Mouse (Mus musculus): ENCODE measurements around the gene Tmem221. TPM values are rescaled to one million over a fixed set of nuclear protein-coding genes. Genes with fewer than 3 reads are reported as not detected.

Gene Tmem221
- polyA plus RNA-seq, 1 experiment = 0.20 TPM

DNA sequence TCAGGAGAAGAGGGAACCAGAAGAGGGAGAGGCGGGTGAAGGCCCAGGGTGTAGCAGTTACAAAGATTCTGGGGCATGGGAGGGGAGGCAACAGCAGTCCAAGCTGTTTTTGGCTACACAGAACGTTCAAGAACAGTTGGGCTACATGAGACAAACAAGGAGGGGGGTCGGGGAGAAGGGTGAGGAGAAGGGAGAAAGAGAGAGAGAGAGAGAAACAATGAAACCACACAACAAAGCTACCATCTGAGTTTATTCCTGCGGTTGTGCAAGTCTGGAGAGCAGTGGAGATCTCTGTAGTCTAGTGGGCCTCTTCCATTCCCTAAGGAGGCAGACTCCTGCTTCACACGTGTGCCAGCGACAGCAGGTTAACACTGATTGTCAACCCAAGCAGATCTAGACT, 4.7 kb downstream of the Tmem221 start:
- Histone ChIP-seq H3ac (ENCODE audit: control insufficient read depth, insufficient read length) (no peak overlapping the region), H3K4me3 (no peak overlapping the region), H3K27me3 (ENCODE audit: control insufficient read depth, insufficient read depth, insufficient read length) (peaks cover 12% of the 10 kb centered on the region), H3K36me3 (ENCODE audit: control insufficient read depth, insufficient read depth) (no peaks in the 10 kb centered on the region), H3K4me2 (ENCODE audit: low read depth) (no peak overlapping the region), H3K79me2 (ENCODE audit: control insufficient read depth, insufficient read depth) (no peaks in the 10 kb centered on the region)
- TF ChIP-seq MYOD1 (IDR thresholded peaks at IDR 0.05; ENCODE audit: control insufficient read depth in 1 of 3, insufficient read length in 2 of 3, low read depth in 2 of 3) (no peak), TCF12 (IDR thresholded peaks at IDR 0.05; ENCODE audit: insufficient read depth, poor library complexity, severe bottlenecking) (no peak), MAX (IDR thresholded peaks at IDR 0.05; ENCODE audit: low read depth) (no peak), POLR2A (IDR thresholded peaks at IDR 0.05; ENCODE audit: insufficient read length, low read depth) (no peak), POLR2AphosphoS2 (IDR thresholded peaks at IDR 0.05; ENCODE audit: insufficient read length, low read depth) (no peak), REST (IDR thresholded peaks at IDR 0.05; ENCODE audit: insufficient read depth, insufficient read length) (no peak), SRF (IDR thresholded peaks at IDR 0.05; ENCODE audit: control insufficient read depth, insufficient read length, low read depth) (no peak), TCF3 (IDR thresholded peaks at IDR 0.05; ENCODE audit: insufficient read length, low read depth) (no peak)

GRCm38 (mm10) chr8:71552770-71553169, 5.9 kb downstream of the Tmem221 start:
- H3K4me2 ChIP-seq (ENCODE audit: low read depth) = no peak overlapping the region
- H3K79me2 ChIP-seq (ENCODE audit: control insufficient read depth, insufficient read depth) = no peaks in the 10 kb centered on the region
- no peak overlapping the region for H3ac ChIP-seq (ENCODE audit: control insufficient read depth, insufficient read length)
- H3K27me3 ChIP-seq (ENCODE audit: control insufficient read depth, insufficient read depth, insufficient read length) = peaks cover 2% of the 10 kb centered on the region
- no peak overlapping the region for H3K4me3 ChIP-seq
- H3K36me3 ChIP-seq (ENCODE audit: control insufficient read depth, insufficient read depth) = no peaks in the 10 kb centered on the region
- TF ChIP-seq MYOG (IDR thresholded peaks at IDR 0.05; ENCODE audit: control insufficient read depth in 1 of 3, insufficient read depth in 1 of 3, insufficient read length in 2 of 3, low read depth in 2 of 3) (no peak), MYOD1 (IDR thresholded peaks at IDR 0.05; ENCODE audit: control insufficient read depth in 1 of 3, insufficient read length in 2 of 3, low read depth in 2 of 3) (no peak), POLR2AphosphoS2 (IDR thresholded peaks at IDR 0.05; ENCODE audit: insufficient read length, low read depth) (no peak), POLR2A (IDR thresholded peaks at IDR 0.05; ENCODE audit: insufficient read length, low read depth) (no peak), TCF3 (IDR thresholded peaks at IDR 0.05; ENCODE audit: insufficient read length, low read depth) (no peak), USF1 (IDR thresholded peaks at IDR 0.05; ENCODE audit: low read depth) (no peak)

- Histone ChIP-seq H3K36me3 (ENCODE audit: control insufficient read depth, insufficient read depth) (no peaks in the 10 kb centered on the region), H3K27me3 (ENCODE audit: control insufficient read depth, insufficient read depth, insufficient read length) (no peaks in the 10 kb centered on the region), H3K79me2 (ENCODE audit: control insufficient read depth, insufficient read depth) (no peaks in the 10 kb centered on the region), H3K4me2 (ENCODE audit: low read depth) (no peak overlapping the region), H3ac (ENCODE audit: control insufficient read depth, insufficient read length) (no peak overlapping the region), H3K4me3 (no peak overlapping the region)
- TF ChIP-seq POLR2AphosphoS2 (IDR thresholded peaks at IDR 0.05; ENCODE audit: insufficient read length, low read depth) (no peak), SRF (IDR thresholded peaks at IDR 0.05; ENCODE audit: control insufficient read depth, insufficient read length, low read depth) (no peak), TCF3 (IDR thresholded peaks at IDR 0.05; ENCODE audit: insufficient read length, low read depth) (no peak), POLR2A (IDR thresholded peaks at IDR 0.05; ENCODE audit: insufficient read length, low read depth) (no peak), E2F4 (IDR thresholded peaks at IDR 0.05; ENCODE audit: insufficient read depth) (no peak), USF1 (IDR thresholded peaks at IDR 0.05; ENCODE audit: low read depth) (no peak), MAX (IDR thresholded peaks at IDR 0.05; ENCODE audit: low read depth) (no peak), TCF12 (IDR thresholded peaks at IDR 0.05; ENCODE audit: insufficient read depth, poor library complexity, severe bottlenecking) (no peak), REST (IDR thresholded peaks at IDR 0.05; ENCODE audit: insufficient read depth, insufficient read length) (no peak), MYOG (IDR thresholded peaks at IDR 0.05; ENCODE audit: control insufficient read depth in 1 of 3, insufficient read depth in 1 of 3, insufficient read length in 2 of 3, low read depth in 2 of 3) (no peak), CEBPB (IDR thresholded peaks at IDR 0.05; ENCODE audit: insufficient read depth, poor library complexity, severe bottlenecking) (no peak), MYOD1 (IDR thresholded peaks at IDR 0.05; ENCODE audit: control insufficient read depth in 1 of 3, insufficient read length in 2 of 3, low read depth in 2 of 3) (no peak)
Observed at GRCm38 (mm10) chr8:71550754-71551153, 7.9 kb downstream of the Tmem221 start.

DNA sequence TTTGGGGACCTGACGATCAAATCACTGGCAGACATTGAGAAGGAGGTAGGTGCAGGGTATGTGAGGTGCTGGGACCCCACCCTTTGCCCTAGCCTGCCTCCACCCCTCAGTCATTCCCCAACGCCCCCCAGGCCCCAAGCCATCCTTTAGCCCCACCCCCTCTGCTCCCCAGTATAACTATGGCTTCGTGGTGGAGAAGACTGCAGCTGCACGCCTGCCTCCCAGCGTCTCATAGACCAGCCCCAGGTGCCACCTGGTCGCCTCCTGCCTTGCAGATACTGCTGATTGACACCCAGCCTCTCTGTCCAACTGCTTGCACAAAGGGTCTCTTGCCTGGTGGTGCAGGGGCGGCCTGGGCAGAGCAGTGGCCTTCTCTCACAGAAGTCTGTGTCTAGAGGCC, 11.1 kb downstream of the Tmem221 start:
- TF ChIP-seq POLR2AphosphoS2 (IDR thresholded peaks at IDR 0.05; ENCODE audit: insufficient read length, low read depth) (no peak), MYOG (IDR thresholded peaks at IDR 0.05; ENCODE audit: control insufficient read depth in 1 of 3, insufficient read depth in 1 of 3, insufficient read length in 2 of 3, low read depth in 2 of 3) (no peak), CEBPB (IDR thresholded peaks at IDR 0.05; ENCODE audit: insufficient read depth, poor library complexity, severe bottlenecking) (no peak), POLR2A (IDR thresholded peaks at IDR 0.05; ENCODE audit: insufficient read length, low read depth) (no peak), MYOD1 (IDR thresholded peaks at IDR 0.05; ENCODE audit: control insufficient read depth in 1 of 3, insufficient read length in 2 of 3, low read depth in 2 of 3) (no peak), USF1 (IDR thresholded peaks at IDR 0.05; ENCODE audit: low read depth) (no peak), REST (IDR thresholded peaks at IDR 0.05; ENCODE audit: insufficient read depth, insufficient read length) (no peak), TCF3 (IDR thresholded peaks at IDR 0.05; ENCODE audit: insufficient read length, low read depth) (no peak), E2F4 (IDR thresholded peaks at IDR 0.05; ENCODE audit: insufficient read depth) (no peak), SRF (IDR thresholded peaks at IDR 0.05; ENCODE audit: control insufficient read depth, insufficient read length, low read depth) (no peak), MAX (IDR thresholded peaks at IDR 0.05; ENCODE audit: low read depth) (no peak), TCF12 (IDR thresholded peaks at IDR 0.05; ENCODE audit: insufficient read depth, poor library complexity, severe bottlenecking) (no peak)
- Histone ChIP-seq H3K36me3 (ENCODE audit: control insufficient read depth, insufficient read depth) (no peaks in the 10 kb centered on the region), H3K79me2 (ENCODE audit: control insufficient read depth, insufficient read depth) (no peaks in the 10 kb centered on the region), H3K27me3 (ENCODE audit: control insufficient read depth, insufficient read depth, insufficient read length) (no peaks in the 10 kb centered on the region), H3K4me2 (ENCODE audit: low read depth) (no peak overlapping the region), H3ac (ENCODE audit: control insufficient read depth, insufficient read length) (no peak overlapping the region), H3K4me3 (no peak overlapping the region)

DNA sequence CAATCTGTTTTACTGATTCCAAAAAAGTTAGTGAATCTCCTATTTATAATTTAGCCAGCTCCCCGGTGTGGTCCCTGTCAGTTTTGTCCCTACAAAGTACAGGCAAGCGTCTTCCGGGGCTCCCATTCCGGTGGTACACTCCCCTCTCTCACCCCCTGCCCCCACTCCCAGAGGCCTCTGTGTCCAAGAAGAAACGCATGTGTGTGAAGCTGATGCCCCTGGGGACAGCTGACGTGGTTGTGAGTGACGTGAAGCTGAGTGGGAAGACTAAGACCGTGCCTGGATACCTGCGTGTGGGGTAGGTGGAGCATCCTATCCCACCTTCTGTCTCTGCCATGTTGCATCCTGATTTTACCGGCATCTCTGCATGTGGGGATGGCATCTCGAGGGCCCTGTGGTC, 13.6 kb downstream of the Tmem221 start:
- Histone ChIP-seq H3K36me3 (ENCODE audit: control insufficient read depth, insufficient read depth) (no peaks in the 10 kb centered on the region), H3K4me3 (no peak overlapping the region), H3K27me3 (ENCODE audit: control insufficient read depth, insufficient read depth, insufficient read length) (no peaks in the 10 kb centered on the region), H3K4me2 (ENCODE audit: low read depth) (no peak overlapping the region), H3K79me2 (ENCODE audit: control insufficient read depth, insufficient read depth) (no peaks in the 10 kb centered on the region), H3ac (ENCODE audit: control insufficient read depth, insufficient read length) (no peak overlapping the region)
- TF ChIP-seq USF1 (IDR thresholded peaks at IDR 0.05; ENCODE audit: low read depth) (no peak), POLR2AphosphoS2 (IDR thresholded peaks at IDR 0.05; ENCODE audit: insufficient read length, low read depth) (no peak), TCF3 (IDR thresholded peaks at IDR 0.05; ENCODE audit: insufficient read length, low read depth) (no peak), MYOG (IDR thresholded peaks at IDR 0.05; ENCODE audit: control insufficient read depth in 1 of 3, insufficient read depth in 1 of 3, insufficient read length in 2 of 3, low read depth in 2 of 3) (no peak), REST (IDR thresholded peaks at IDR 0.05; ENCODE audit: insufficient read depth, insufficient read length) (no peak), MYOD1 (IDR thresholded peaks at IDR 0.05; ENCODE audit: control insufficient read depth in 1 of 3, insufficient read length in 2 of 3, low read depth in 2 of 3) (no peak), E2F4 (IDR thresholded peaks at IDR 0.05; ENCODE audit: insufficient read depth) (no peak), SRF (IDR thresholded peaks at IDR 0.05; ENCODE audit: control insufficient read depth, insufficient read length, low read depth) (no peak), MAX (IDR thresholded peaks at IDR 0.05; ENCODE audit: low read depth) (no peak), TCF12 (IDR thresholded peaks at IDR 0.05; ENCODE audit: insufficient read depth, poor library complexity, severe bottlenecking) (no peak), CEBPB (IDR thresholded peaks at IDR 0.05; ENCODE audit: insufficient read depth, poor library complexity, severe bottlenecking) (no peak), POLR2A (IDR thresholded peaks at IDR 0.05; ENCODE audit: insufficient read length, low read depth) (no peak)

Measured in myocyte (in vitro differentiated cells).